Mouse (Mus musculus): ENCODE data around the gene Pan3.
"Not testable (repeated sequence)": the region's sequence is repeated elsewhere in the genome, so short reads cannot be mapped to it uniquely, and the experiment has no call there.

Gene Pan3

GRCm38 (mm10) chr5:147495961-147496360, 66.0 kb downstream of the Pan3 start:
- CTCF ChIA-PET, result interaction anchor here in 2 of 4 experiments (0.6 kb wide), 2 partner anchors 72 to 203 kb away, joined by 3 read pairs; no protein-coding TSS in a partner anchor
- POLR2A ChIA-PET, result interaction anchor here in 1 of 4 experiments (0.7 kb wide), 1 partner anchor 11 kb away, joined by 3 read pairs; no protein-coding TSS in a partner anchor

GRCm38 (mm10) chr5:147496921-147497320, 67.0 kb downstream of the Pan3 start:
- ChIA-PET POLR2A (interaction anchor here in 1 of 4 experiments (1.2 to 1.5 kb wide), 2 partner anchors 13 to 66 kb away, joined by 3 read pairs; no protein-coding TSS in a partner anchor), CTCF (no interaction called here)

- CTCF ChIA-PET, result interaction anchor here in 1 of 4 experiments (0.5 kb wide), 1 partner anchor 171 kb away, joined by 3 read pairs; no protein-coding TSS in a partner anchor
- POLR2A ChIA-PET, result interaction anchor here in 1 of 4 experiments (0.7 to 1.5 kb wide), 5 partner anchors 9 to 352 kb away, joined by 3 to 7 read pairs (median 3); no protein-coding TSS in a partner anchor
These were observed 67.8 kb downstream of the Pan3 start for GRCm38 (mm10) chr5:147497714-147498113.

DNA sequence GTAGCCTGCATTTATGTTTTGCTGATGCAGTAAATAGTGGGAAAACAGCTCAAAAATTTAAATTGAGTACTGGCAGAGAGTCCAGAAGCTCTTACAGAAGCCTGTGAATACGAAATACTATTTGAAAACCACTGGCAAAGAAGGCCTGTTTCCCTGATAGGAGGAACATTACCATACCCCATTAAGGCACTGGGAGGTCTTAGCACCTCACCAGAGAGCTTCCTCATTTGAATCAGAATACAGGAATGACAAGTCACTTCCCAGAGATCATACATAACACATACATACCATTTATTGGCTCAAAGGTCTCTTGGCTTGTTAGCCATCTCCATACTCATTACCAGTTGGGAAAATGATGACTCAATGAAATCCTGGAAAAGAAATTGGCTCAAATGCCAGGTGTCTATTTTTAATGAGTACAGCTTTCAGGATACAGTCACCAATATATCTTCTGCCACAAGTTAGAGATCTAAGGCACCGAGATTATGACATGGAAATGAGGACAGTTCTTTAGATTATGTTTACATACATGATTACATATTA, 71.6 kb downstream of the Pan3 start:
- POLR2A ChIA-PET, result interaction anchor here in 1 of 4 experiments (0.6 to 1.4 kb wide), 7 partner anchors 8 to 253 kb away, joined by 3 to 5 read pairs (median 3); no protein-coding TSS in a partner anchor
- CTCF ChIA-PET, result interaction anchor here in 2 of 4 experiments (0.6 to 0.7 kb wide), 2 partner anchors 17 to 1093 kb away, joined by 3 read pairs; no protein-coding TSS in a partner anchor

DNA sequence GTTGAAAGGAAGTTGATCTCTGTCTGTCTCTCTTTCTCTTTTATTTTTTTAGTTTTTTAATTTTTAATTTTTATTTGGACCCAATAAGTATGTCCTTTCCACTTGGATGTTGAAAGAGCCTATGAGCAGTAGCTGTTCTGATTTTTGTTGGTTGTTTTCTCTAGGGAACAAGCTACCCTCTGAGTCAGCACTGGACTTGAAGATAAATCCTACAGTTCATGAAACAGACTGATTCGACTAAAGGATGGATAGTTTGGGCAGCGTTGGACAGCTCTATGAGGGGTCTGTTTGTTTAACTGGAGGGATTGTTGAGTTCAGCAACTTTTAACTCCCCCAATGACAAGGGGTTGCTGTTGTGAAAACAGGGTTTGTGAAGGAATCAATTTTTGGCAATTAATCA, 73.0 kb downstream of the Pan3 start:
- CTCF ChIA-PET, result interaction anchor here in 2 of 4 experiments (0.7 to 1.0 kb wide), 2 partner anchors 19 to 118 kb away, joined by 3 read pairs; no protein-coding TSS in a partner anchor
- POLR2A ChIA-PET, result interaction anchor here in 1 of 4 experiments (1.2 to 1.4 kb wide), 2 partner anchors 10 to 23 kb away, joined by 3 to 5 read pairs; no protein-coding TSS in a partner anchor

DNA sequence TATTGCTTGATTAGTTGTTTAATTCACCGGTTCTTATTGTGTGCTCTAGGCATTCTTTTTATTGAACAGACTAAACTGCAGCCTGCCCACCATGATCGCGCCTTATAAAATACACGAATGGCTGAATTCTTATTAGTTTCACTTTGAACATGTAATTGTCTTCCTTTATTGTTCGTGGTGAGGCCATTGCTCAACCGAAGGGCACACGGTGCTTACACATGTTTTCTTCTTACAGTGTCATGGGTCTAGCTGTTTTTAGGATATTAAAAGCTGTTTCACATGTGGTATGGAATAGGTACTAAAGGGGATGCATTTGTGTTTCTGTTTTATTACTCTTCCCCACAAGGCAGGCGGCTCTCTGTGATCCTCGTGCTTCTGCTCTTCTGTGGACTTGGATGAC, 81.4 kb downstream of the Pan3 start:
- POLR2A ChIA-PET, result no interaction called here
- CTCF ChIA-PET, result interaction anchor here in 1 of 4 experiments (0.6 kb wide), 1 partner anchor 591 kb away, joined by 4 read pairs; no protein-coding TSS in a partner anchor

DNA sequence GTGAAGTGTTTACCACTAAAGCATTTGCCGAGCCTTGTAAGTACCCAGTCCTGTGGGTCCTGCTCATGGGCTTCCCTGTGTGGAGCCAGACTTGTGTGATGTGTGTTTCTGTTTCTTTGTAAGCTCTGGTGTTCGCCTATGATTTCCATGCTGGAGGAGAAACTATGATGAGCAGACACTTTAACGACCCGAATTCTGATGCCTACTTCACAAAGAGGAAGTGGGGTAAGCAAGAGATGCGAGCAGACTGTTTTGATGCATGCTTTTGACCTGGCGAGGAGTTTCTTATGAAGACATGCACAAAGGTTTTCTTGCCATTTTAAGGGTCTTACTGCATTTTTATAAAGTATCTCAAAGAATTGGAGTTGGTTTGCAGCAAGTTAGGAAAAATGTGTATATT, 97.0 kb downstream of the Pan3 start:
- CTCF ChIA-PET, result no interaction called here
- POLR2A ChIA-PET, result interaction anchor here in 1 of 4 experiments (1.2 kb wide), 1 partner anchor 24 kb away, joined by 3 read pairs; no protein-coding TSS in a partner anchor

- POLR2A ChIA-PET, result interaction anchor here in 1 of 4 experiments (1.6 kb wide), 1 partner anchor 11 kb away, joined by 3 read pairs; no protein-coding TSS in a partner anchor
- CTCF ChIA-PET, result interaction anchor here in 1 of 4 experiments (0.6 kb wide), 1 partner anchor 301 kb away, joined by 4 read pairs; no protein-coding TSS in a partner anchor
These were observed 97.8 kb downstream of the Pan3 start for GRCm38 (mm10) chr5:147527788-147528187.

GRCm38 (mm10) chr5:147532031-147532430, 102.1 kb downstream of the Pan3 start:
- POLR2A ChIA-PET, result interaction anchor here in 1 of 4 experiments (0.6 kb wide), 1 partner anchor 20 kb away, joined by 4 read pairs; no protein-coding TSS in a partner anchor
- CTCF ChIA-PET, result interaction anchor here in 1 of 4 experiments (0.6 kb wide), 1 partner anchor 138 kb away, joined by 5 read pairs; no protein-coding TSS in a partner anchor

DNA sequence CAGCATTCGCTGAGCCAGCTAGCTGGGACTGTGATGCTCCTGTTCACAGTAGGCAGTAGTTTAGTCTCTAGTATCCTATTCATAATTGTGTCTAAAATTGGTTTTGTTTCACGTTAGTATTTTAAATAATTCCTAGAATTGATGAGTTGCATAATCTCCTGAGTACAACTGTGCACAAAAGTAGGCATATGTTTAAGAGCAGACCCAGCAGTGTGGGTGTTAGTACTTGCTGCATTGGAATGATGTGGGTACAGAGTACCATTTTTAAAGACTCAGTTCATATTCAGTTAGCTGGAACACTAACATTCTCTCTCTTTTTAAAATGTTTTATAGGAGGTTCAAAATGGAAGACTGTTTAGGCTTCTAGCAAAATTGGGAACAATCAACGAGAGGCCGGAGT, 109.4 kb downstream of the Pan3 start:
- ChIA-PET POLR2A (interaction anchor here in 1 of 4 experiments (0.6 kb wide), 1 partner anchor 93 kb away, joined by 3 read pairs; no protein-coding TSS in a partner anchor), CTCF (no interaction called here)

DNA sequence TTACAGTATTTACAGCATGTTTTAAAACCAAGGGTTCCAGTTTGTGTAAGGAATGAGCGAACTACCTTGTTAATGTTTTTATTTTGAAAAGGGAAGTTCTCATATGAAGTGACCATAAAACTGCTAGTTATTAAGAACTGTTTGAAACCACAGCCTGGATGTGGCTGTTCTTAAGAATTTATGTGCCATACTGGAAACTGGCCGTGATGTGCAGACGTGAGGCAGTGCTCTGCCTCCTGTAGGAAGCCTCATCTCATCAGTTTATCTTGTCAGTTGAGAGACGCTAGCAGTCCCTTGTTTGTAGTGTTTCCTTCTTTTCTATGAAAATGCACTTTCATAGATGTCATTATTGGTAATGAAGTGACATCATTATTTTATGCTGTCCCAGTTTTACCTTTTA, 109.9 kb downstream of the Pan3 start:
- CTCF ChIA-PET, result interaction anchor here in 1 of 4 experiments (0.6 kb wide), 1 partner anchor 288 kb away, joined by 4 read pairs; no protein-coding TSS in a partner anchor

DNA sequence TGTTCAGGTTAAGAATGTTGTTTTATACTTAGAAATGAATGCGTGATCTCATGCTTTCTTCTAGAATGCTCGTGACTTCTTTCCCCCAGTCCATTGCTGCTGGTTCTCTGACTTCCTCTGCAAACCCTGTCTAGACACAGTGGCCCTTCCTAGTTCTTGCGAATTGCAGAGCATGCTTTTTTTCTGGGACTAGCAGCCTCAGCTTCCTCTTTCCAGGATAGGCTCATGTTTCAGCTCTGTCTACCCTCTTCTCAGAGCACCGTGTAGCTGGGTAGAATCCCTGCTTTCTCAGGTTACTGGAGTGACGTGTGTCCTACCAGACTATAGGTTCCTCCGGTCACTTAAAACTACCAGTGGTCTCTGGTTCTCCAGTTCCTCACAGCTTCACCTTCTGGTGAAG, 112.3 kb downstream of the Pan3 start:
- ChIA-PET POLR2A (interaction anchor here in 1 of 4 experiments (1.1 kb wide), 1 partner anchor 99 kb away, joined by 3 read pairs; no protein-coding TSS in a partner anchor), CTCF (interaction anchor here in 1 of 4 experiments (0.8 kb wide), 1 partner anchor 36 kb away, joined by 3 read pairs; no protein-coding TSS in a partner anchor)

More for the DNA sequence above, 109.9 kb downstream of the Pan3 start:
- POLR2A ChIA-PET, result interaction anchor here in 1 of 4 experiments (0.6 kb wide), 1 partner anchor 93 kb away, joined by 3 read pairs; no protein-coding TSS in a partner anchor

DNA sequence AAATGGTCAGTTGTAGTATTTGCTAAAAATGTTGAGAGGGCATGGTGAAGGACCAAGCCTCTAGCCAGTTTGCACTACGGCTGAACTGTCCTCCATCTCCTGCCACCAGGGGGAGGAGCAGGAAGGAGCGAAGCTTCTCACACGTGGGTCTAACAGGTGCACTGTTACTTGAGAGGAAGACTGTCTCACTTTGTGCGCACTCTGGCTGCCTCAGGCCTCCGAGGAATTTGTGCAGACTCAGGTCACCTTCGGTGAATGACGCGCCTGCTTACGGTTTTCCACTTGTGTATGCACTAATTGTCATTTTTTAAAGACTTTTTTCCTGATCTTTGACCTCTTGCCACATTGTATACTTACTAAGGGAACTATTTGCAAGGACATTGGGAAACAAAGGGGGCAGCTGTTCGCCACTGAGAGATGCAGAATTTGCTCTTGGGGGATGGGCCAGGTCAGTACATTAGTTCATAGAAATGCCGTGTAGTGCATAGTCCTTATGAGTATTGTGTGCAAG, 115.8 kb downstream of the Pan3 start:
- CTCF ChIA-PET, result interaction anchor here (0.6 to 1.3 kb wide), 16 partner anchors 9 to 361 kb away, joined by 3 to 9 read pairs (median 4); no protein-coding TSS in a partner anchor

DNA sequence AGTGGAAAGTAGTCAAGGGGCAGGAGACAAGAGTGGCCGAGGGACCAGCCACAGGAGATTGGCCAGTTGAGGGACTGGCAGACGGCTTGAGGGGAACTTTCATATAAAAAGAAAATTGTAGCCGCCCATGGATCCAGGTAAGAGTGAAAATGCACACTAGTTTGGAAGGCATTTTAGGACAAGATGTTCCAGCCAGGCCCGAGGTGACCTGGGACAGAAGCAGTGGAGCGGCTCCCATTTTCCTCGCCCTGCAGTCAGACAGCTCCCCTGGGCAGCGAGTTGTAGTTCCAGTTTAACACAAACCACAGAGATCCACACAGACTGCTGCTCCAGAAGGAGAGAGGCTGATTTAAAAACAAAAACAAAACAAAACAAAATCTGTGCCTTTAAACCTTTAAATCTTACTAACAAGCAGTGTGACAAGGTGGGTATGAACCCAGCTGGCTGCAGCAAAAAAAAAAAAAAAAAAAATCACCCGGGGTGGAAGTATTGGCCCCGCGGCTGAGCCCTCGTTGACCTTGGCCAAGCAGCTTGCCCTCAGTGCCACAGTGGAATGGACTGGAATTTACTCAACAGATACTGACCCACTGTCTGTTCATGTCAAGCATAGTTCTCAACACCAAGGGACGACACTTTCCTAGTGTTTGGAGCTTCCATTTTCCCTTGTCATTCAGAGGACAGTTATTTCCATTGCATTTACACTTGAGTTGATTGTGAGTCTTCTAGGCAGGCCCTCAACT, 119.2 kb downstream of the Pan3 start:
- POLR2A ChIA-PET, result interaction anchor here in 3 of 4 experiments (0.6 to 2.1 kb wide), 6 partner anchors 14 to 117 kb away, joined by 3 to 8 read pairs (median 4); no protein-coding TSS in a partner anchor
- CTCF ChIA-PET, result interaction anchor here in 1 of 4 experiments (0.6 to 1.5 kb wide), 3 partner anchors 15 to 521 kb away, joined by 3 to 4 read pairs (median 3); no protein-coding TSS in a partner anchor

More for the DNA sequence above, 115.8 kb downstream of the Pan3 start:
- POLR2A ChIA-PET, result interaction anchor here in 3 of 4 experiments (0.5 to 2.1 kb wide), 9 partner anchors 9 to 1067 kb away, joined by 3 to 7 read pairs (median 3); no protein-coding TSS in a partner anchor

GRCm38 (mm10) chr5:147551879-147552627, 122.1 kb downstream of the Pan3 start:
- CTCF ChIA-PET, result interaction anchor here (0.5 to 0.9 kb wide), 5 partner anchors 21 to 1048 kb away, joined by 3 to 7 read pairs (median 3); no protein-coding TSS in a partner anchor
- POLR2A ChIA-PET, result interaction anchor here in 2 of 4 experiments (0.6 to 1.2 kb wide), 3 partner anchors 11 to 20 kb away, joined by 3 to 4 read pairs (median 4); no protein-coding TSS in a partner anchor

- CTCF ChIA-PET, POLR2A ChIA-PET: not testable (repeated sequence)
These were observed 127.7 kb downstream of the Pan3 start for GRCm38 (mm10) chr5:147557641-147558040.

- CTCF ChIA-PET, result interaction anchor here in 2 of 4 experiments (1.0 to 1.5 kb wide), 5 partner anchors 9 to 1884 kb away, joined by 3 to 4 read pairs (median 3); no protein-coding TSS in a partner anchor
- POLR2A ChIA-PET, result interaction anchor here in 2 of 4 experiments (0.6 to 1.8 kb wide), 14 partner anchors 9 to 280 kb away, joined by 3 to 7 read pairs (median 4); no protein-coding TSS in a partner anchor
These were observed 133.7 kb downstream of the Pan3 start for GRCm38 (mm10) chr5:147563511-147564139.
